Mouse (Mus musculus) heart, postnatal 0 days (tissue): ENCODE results near the gene Camkv.

Source experiments
- CTCF ChIP-seq: IDR thresholded peaks from 2 replicates; pipeline ENCODE4 v1.5.1; 2016; ENCODE audit warnings: antibody characterized with exemption, control low read depth, low read depth
- EP300 ChIP-seq: IDR thresholded peaks from 2 replicates; pipeline ENCODE4 v1.6.1; 2016; ENCODE audit warnings: antibody characterized with exemption, low read depth

DNA sequence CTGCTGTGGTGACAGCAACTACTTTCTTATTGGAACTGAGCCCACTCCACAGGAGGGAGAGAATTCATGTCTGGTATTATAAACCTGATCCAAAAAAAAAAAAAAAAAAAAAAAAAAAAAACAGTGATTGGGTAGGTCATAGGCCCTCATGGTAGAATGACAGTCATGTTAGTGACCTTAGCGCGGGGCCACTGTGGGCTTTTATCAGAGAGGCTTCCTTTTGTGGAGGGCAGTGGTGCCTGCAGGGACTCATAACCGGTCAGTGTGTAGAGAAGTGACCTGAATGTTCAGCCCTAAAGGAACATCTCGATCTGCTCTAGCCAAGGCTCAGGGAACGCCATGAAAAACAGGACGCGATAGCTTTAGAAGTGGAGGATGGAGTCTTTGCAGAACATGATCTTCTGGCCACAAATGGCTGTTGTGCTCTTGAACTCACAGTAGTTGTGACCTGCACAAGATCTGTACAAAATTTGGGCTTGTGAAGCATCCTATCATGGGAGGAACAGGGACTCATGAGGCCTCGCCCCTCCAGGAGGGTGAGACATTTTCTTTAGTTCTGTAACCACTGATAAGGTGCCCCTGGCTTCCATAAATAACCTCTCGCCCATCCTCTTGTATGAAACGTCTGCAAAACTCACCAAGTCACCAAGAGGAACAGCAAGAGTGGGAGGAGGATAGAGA is 39.2 kb downstream of the Camkv start:
- TF ChIP-seq EP300 (no peak; the same call in 1 of the 2 replicates), CTCF (no peak)
